Mouse (Mus musculus): ENCODE results near the gene Smim20.

Smim20 gene

DNA sequence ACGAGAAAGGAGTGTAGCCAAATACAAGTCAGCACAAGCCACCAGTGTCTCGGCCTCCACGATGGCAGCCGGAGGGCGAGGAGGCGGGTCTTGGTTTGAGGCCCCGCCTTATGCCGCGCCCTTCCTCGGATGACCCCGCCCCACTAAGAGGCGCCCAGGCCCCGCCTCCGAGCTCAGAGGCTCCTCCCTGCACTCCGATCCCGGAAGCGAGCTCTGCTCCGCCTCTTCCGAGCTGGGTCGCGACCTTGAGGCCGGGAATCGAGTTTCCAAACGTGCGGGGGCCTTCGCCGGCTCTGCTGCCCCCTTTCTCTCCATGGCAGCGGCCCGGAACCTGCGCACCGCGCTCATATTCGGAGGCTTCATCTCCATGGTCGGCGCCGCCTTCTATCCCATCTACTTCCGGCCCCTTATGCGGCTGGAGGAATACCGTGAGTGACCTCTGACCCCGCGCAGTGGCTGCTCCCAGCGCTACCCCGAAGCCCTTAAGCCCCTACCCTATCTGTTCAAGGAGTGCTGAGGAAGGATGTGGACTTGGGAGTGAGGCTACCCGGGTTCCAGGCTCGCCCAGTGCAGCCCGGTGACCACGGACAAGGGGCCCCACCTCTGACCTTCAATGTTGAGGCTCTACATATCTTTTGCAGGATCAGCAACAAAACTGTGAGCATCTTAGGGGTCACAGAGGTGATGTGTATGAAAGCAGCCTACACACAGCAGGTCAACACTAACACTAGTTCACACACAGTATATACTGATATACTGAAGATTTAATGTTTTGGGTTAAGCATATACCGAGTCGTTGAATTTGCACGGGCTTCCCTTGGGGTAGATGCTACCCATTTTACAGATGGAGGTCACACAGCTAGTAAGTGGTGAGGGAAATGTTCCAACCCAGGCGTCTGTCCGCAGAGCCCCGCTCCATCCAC, at the start of gene Smim20:
Gene Smim20, plus strand, starts transcription at position 153 of the 923 bp plus-strand sequence.
- DNase-seq (ENCODE audit: low read depth, low spot score): peak; percentile 89

DNA sequence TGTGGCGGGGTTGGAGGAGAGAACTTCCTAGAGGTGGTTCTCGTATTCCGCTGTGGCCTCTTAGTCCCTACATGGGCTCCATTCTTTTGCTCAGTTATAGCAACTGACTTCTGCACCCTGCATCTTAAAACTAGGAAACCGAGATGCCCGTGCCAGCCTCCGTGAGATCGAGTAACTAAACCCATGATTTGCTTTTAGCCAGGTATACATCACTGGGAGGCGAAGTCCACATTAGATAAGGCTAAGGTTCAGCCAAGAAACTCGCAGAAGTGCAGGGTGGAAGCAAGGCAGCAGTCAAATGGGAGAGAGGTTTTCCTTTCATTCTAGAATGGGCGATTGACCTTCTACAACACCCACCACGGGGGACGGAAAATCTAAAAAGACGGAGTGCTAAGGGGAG, 41.4 kb upstream of the Smim20 start:
- DNase-seq (ENCODE audit: low read depth, low spot score): no peak

- no peak for DNase-seq (ENCODE audit: low read depth, low spot score)
These were observed 36.3 kb upstream of the Smim20 start for GRCm38 (mm10) chr5:53230560-53230959.

- peak; percentile 30 for DNase-seq (ENCODE audit: low read depth, low spot score)
These were observed 31.3 kb upstream of the Smim20 start for GRCm38 (mm10) chr5:53235551-53235950.

DNA sequence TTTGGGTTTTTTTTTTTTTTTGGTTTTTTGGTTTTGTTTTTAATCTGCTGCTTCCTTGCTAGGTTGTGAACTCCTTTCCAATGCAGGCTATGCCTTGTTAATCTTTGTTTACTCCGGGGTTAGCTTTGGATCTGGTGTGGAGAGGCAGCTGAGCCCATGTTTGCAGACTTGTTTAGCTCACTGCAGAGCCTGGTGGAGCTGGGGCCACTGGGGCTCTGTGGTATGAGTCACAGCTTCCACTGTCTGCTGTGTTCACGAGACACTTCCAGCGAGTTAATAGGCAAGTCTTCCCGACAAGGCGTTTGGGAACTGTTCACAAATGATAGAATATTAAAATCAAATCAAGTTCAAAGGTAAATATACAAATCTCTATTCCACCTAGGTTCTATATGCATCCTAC, 30.7 kb upstream of the Smim20 start:
- no peak for DNase-seq (ENCODE audit: low read depth, low spot score)

DNA sequence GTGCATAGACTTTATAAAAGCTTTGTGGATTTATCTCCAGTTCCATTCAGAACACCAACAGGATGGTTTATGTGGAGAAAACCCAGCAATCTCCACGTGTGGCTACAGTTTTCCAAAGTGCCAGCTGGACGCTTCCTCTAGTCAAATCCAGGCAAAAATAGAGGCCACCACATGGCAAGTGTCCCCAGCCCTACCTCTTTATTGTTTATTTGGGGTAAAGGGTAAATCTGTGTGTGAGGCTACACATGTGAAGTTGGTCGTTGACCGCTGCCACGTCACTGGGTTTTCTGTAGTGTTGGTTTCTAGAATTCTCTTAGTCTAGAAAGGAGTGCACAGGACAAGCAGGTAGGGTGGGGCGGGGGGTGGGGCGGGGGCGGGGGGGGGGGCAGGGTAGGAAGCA, 30.1 kb upstream of the Smim20 start:
- no peak for DNase-seq (ENCODE audit: low read depth, low spot score)

DNA sequence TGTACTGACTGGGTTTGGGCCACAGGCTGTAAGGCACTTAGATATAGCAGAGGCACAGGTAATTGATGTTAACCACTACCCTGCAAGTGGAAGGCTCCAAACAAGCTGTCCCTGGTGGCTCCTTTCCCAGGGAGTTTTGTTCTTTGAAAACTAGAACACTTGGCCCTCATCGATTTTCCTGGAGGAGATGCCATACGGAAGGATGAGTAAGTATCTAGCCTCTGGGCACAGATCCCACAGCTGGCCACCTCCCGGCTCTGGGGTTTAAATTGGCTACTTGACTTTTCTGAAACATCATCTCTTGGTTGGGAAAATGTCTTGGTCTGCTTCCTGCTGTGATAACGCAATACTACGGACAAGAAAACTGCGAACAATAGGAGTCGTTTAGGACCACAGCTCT, 28.1 kb upstream of the Smim20 start:
- no peak for DNase-seq (ENCODE audit: low read depth, low spot score)

- no peak for DNase-seq (ENCODE audit: low read depth, low spot score)
These were observed 27.7 kb upstream of the Smim20 start for GRCm38 (mm10) chr5:53239189-53239588.

- no peak for DNase-seq (ENCODE audit: low read depth, low spot score)
These were observed 26.9 kb upstream of the Smim20 start for GRCm38 (mm10) chr5:53239831-53240440.

GRCm38 (mm10) chr5:53241109-53241508, 25.8 kb upstream of the Smim20 start:
- no peak for DNase-seq (ENCODE audit: low read depth, low spot score)

GRCm38 (mm10) chr5:53241963-53242362, 24.9 kb upstream of the Smim20 start:
- DNase-seq (ENCODE audit: low read depth, low spot score): no peak

- DNase-seq (ENCODE audit: low read depth, low spot score): no peak
These were observed 23.9 kb upstream of the Smim20 start for GRCm38 (mm10) chr5:53242865-53243499.

GRCm38 (mm10) chr5:53243933-53244332, 22.9 kb upstream of the Smim20 start:
- DNase-seq (ENCODE audit: low read depth, low spot score): no peak

GRCm38 (mm10) chr5:53248499-53248898, 18.4 kb upstream of the Smim20 start:
- DNase-seq (ENCODE audit: low read depth, low spot score): no peak

GRCm38 (mm10) chr5:53249431-53250061, 17.3 kb upstream of the Smim20 start:
- DNase-seq (ENCODE audit: low read depth, low spot score): no peak

- no peak for DNase-seq (ENCODE audit: low read depth, low spot score)
These were observed 12.7 kb upstream of the Smim20 start for GRCm38 (mm10) chr5:53254154-53254553.

DNA sequence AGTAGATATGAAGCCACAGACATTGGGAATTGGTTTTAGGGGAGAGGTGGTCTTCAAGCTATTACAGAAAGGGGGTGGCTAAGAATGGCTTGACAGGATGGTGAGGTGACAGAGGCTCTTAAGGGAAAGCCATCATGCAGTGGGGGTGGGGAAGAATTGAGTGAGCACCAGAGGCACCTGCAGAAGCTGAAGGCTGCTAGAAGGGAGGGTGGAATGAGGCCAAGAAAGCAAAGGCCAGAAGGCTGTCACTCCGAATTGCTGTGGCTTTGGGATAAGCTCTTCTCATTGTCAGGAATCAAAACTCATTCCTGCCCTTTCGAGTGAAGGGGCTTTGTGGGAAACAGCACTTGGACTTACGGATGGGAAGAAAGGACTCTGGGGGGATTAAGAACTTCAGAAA, 12.1 kb upstream of the Smim20 start:
- no peak for DNase-seq (ENCODE audit: low read depth, low spot score)

- DNase-seq (ENCODE audit: low read depth, low spot score): peak; percentile 29
These were observed 8.7 kb upstream of the Smim20 start for GRCm38 (mm10) chr5:53258038-53258786.

- DNase-seq (ENCODE audit: low read depth, low spot score): no peak
These were observed 7.0 kb upstream of the Smim20 start for GRCm38 (mm10) chr5:53259894-53260293.

- DNase-seq (ENCODE audit: low read depth, low spot score): no peak
These were observed 4.9 kb upstream of the Smim20 start for GRCm38 (mm10) chr5:53261999-53262398.

GRCm38 (mm10) chr5:53264061-53264460, 2.8 kb upstream of the Smim20 start:
- DNase-seq (ENCODE audit: low read depth, low spot score): no peak

Data from R1 (cell line).